Mouse (Mus musculus): ENCODE measurements around the gene Gfm2. TPM values are rescaled to one million over a fixed set of nuclear protein-coding genes. Genes with fewer than 3 reads are reported as not detected.
"Not testable (repeated sequence)": the region's sequence is repeated elsewhere in the genome, so short reads cannot be mapped to it uniquely, and the experiment has no call there.

Gfm2 gene
- 9.0 and 14.7 TPM in 2 replicates for polyA plus RNA-seq (2012; rRNA removed)

DNA sequence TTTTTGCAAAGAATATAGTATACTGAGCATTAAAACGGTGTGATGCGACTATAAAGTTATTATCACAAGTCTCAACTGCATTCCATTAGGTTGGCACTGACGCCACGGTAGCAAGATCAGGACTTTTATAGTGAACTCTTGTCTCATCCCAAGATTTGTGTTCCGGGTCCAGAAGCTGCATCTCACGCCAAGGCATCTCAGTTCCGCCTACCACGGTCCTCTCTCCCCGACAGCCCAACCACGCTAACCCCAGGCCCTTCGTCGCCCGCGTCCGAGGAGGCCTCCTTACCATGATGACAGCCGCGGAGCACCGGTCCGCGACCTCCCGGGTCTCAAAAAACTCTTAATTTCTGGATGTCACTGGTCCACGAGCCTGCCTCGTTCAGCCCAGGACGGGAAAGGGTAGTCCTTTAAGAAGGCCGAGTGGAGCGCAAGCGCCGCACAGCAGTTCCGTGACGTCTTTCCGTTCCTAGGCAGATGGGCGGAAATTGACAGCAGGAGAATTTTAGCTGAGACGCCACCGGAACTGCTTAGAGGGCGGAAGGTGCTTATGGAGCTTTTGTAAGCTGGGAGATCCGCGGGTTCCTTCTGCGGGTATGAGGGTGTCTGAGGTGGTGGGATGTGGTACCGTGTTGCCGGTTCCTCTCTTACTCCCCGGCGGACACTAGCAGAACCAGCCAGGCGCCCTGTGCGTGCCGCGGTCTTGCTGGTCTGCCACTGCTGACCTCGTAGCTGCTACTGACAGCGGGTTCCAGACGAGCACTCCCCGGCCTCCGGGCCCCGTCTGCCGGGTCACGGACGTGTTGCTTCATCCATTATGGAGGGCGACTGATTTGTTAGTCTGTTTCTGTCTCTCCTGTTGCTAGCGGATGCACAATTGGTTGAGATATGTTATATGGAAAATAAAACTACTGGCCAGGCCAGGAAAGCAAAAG, at the start of gene Gfm2, which contains the start of gene Nsa2:
Gene Gfm2 (plus strand): TSS at position 472 of the 935 bp plus-strand sequence.
Gene Nsa2 (minus strand): TSS at position 472 of the 935 bp plus-strand sequence.
- under 1% methylated on average over 57 of the region's 57 CpGs for WGBS
- Histone ChIP-seq H3K36me3 (ENCODE audit: control insufficient read depth, insufficient read depth, low read length) (peaks cover 20% of the 10 kb centered on the region), H3K27ac (ENCODE audit: insufficient read depth, low read depth, low read length) (peak within 1 kb of the TSS; percentile 79)

DNA sequence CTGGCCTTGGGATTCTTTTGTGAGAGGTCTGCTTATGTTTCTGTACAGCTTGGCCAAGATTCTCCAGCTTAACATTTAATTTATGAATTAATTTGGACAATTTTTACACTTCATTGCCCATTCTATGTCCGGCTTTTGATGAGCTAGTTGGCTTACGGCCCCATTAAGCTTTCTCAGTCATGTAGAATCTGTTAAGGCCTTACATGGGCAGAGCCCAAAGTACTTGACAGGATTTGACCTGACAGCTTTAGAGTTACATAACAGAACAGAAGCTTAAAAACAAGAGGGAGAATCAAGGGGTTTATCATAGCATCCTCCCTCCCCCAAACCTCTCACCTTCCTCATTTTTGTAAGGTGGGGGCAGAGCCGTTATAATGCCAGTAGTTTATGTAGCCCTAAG, 49.6 kb upstream of the Gfm2 start:
- TF ChIP-seq CTCF (IDR thresholded peaks at IDR 0.05; ENCODE audit: extremely low read depth, insufficient read length, insufficient replicate concordance, low read depth, low read length) (no peak), POLR2A (IDR thresholded peaks at IDR 0.05; ENCODE audit: low read depth, low read length) (no peak)
- no peak overlapping the region for H3K27ac ChIP-seq (ENCODE audit: insufficient read depth, low read depth, low read length)
- no peaks in the 10 kb centered on the region for H3K27me3 ChIP-seq (ENCODE audit: control insufficient read depth, insufficient read depth, low read length)
- no peaks in the 10 kb centered on the region for H3K36me3 ChIP-seq (ENCODE audit: control insufficient read depth, insufficient read depth, low read length)
- no peak overlapping the region for H3K4me3 ChIP-seq (ENCODE audit: low read depth, low read length)
- WGBS = 92% methylated on average over 3 of the region's 3 CpGs
- no peaks in the 10 kb centered on the region for H3K4me1 ChIP-seq (ENCODE audit: control insufficient read depth, insufficient read depth, insufficient read length, low read length)

More for the DNA sequence above, at the start of gene Gfm2, which contains the start of gene Nsa2:
- peak within 1 kb of the TSS; percentile 92 for H3K4me3 ChIP-seq (ENCODE audit: low read depth, low read length)
- no peaks in the 10 kb centered on the region for H3K27me3 ChIP-seq (ENCODE audit: control insufficient read depth, insufficient read depth, low read length)
- peaks cover 2% of the 10 kb centered on the region for H3K4me1 ChIP-seq (ENCODE audit: control insufficient read depth, insufficient read depth, insufficient read length, low read length)
- TF ChIP-seq CTCF (IDR thresholded peaks at IDR 0.05; ENCODE audit: extremely low read depth, insufficient read length, insufficient replicate concordance, low read depth, low read length) = no peak
- peak; percentile 69 for TF ChIP-seq POLR2A (IDR thresholded peaks at IDR 0.05; ENCODE audit: low read depth, low read length)

DNA sequence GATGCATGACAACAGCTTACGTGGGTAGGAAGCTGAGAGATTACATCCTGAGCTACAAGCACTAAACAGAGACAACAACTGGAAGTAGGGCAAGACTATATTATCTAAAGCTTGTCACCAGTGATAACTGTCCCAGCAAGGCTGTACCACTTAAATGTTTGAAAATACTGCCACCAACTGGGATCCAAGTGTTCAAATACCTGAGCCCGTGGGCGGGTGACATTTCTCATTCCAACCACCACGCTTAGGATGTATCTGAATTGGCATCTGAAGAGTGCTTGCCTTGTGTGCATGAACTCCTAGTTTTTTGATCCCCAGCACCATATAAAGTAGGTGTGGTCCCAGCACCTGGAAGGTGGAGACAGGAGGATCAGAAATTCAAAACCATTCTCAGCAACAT, 42.0 kb upstream of the Gfm2 start:
- H3K4me3 ChIP-seq (ENCODE audit: low read depth, low read length) = no peak overlapping the region
- H3K4me1 ChIP-seq (ENCODE audit: control insufficient read depth, insufficient read depth, insufficient read length, low read length) = no peaks in the 10 kb centered on the region
- H3K27me3 ChIP-seq (ENCODE audit: control insufficient read depth, insufficient read depth, low read length) = no peaks in the 10 kb centered on the region
- no peaks in the 10 kb centered on the region for H3K36me3 ChIP-seq (ENCODE audit: control insufficient read depth, insufficient read depth, low read length)
- TF ChIP-seq POLR2A (IDR thresholded peaks at IDR 0.05; ENCODE audit: low read depth, low read length) = no peak
- no peak for TF ChIP-seq CTCF (IDR thresholded peaks at IDR 0.05; ENCODE audit: extremely low read depth, insufficient read length, insufficient replicate concordance, low read depth, low read length)
- 61% methylated on average over 4 of the region's 4 CpGs for WGBS
- no peak overlapping the region for H3K27ac ChIP-seq (ENCODE audit: insufficient read depth, low read depth, low read length)

DNA sequence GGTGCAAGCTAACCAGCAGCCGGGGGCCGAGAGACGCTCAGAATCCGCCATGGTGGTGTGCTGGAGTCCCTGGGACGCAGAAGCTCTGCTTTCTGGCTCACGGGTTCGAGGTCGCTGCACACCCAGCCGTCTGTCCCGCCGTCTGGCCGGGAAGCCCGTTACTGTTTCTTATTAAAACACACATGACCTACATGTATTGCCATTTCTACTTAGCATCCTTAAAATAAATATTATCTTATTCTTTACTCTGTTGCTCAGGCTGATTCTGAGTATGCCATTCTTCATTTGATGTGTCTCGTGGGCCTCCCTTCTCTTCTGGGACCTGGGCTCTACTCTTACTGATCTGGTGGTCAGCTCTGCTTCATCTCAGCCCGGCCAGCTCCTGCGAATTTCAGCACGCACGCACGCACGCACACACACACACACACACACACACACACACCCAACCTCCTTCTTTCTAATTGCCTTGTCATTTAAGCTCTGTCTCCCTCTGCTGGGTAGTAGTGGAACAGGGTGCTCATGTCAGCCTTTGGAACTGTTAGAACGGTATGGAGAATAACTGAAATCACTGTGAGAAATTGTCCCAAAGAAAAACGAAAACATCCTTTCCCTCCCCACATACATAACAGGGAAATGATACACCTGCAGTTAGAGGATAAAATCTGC, 38.4 kb upstream of the Gfm2 start, which contains the start of gene Gm6169:
Gene Gm6169 (minus strand): TSS at position 51 of the 666 bp plus-strand sequence.
- no peaks in the 10 kb centered on the region for H3K27me3 ChIP-seq (ENCODE audit: control insufficient read depth, insufficient read depth, low read length)
- no peaks in the 10 kb centered on the region for H3K36me3 ChIP-seq (ENCODE audit: control insufficient read depth, insufficient read depth, low read length)
- no peak within 1 kb of the TSS for H3K4me3 ChIP-seq (ENCODE audit: low read depth, low read length)
- WGBS = 64% methylated on average over 22 of the region's 22 CpGs
- H3K27ac ChIP-seq (ENCODE audit: insufficient read depth, low read depth, low read length) = no peak within 1 kb of the TSS
- TF ChIP-seq POLR2A (IDR thresholded peaks at IDR 0.05; ENCODE audit: low read depth, low read length) (no peak), CTCF (IDR thresholded peaks at IDR 0.05; ENCODE audit: extremely low read depth, insufficient read length, insufficient replicate concordance, low read depth, low read length) (no peak)
- H3K4me1 ChIP-seq (ENCODE audit: control insufficient read depth, insufficient read depth, insufficient read length, low read length) = no peaks in the 10 kb centered on the region

DNA sequence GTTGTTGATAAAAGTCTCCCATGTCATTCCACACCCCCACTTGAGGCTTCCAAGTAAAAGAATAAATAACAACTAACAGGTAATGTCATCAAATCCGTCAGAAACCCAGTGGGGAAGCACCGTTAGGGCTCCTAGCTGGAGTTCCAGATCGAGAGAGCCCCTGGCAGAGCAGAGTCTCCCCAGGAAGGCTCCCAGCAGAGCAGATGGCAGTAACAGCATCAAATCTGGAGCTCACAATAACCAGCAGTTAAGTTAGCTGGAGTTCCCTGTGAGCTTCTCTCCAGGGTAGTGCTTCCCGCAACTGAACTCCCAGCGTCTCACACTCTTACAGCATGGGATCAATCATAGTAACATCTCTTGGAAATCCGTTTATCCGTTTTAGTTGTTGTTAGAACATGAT, 32.7 kb upstream of the Gfm2 start:
- Histone ChIP-seq H3K27me3 (ENCODE audit: control insufficient read depth, insufficient read depth, low read length) (no peaks in the 10 kb centered on the region), H3K36me3 (ENCODE audit: control insufficient read depth, insufficient read depth, low read length) (no peaks in the 10 kb centered on the region), H3K27ac (ENCODE audit: insufficient read depth, low read depth, low read length) (no peak overlapping the region), H3K4me1 (ENCODE audit: control insufficient read depth, insufficient read depth, insufficient read length, low read length) (no peaks in the 10 kb centered on the region), H3K4me3 (ENCODE audit: low read depth, low read length) (no peak overlapping the region)
- WGBS = 82% methylated on average over 7 of the region's 7 CpGs
- TF ChIP-seq CTCF (IDR thresholded peaks at IDR 0.05; ENCODE audit: extremely low read depth, insufficient read length, insufficient replicate concordance, low read depth, low read length) = no peak
- TF ChIP-seq POLR2A (IDR thresholded peaks at IDR 0.05; ENCODE audit: low read depth, low read length) = no peak

DNA sequence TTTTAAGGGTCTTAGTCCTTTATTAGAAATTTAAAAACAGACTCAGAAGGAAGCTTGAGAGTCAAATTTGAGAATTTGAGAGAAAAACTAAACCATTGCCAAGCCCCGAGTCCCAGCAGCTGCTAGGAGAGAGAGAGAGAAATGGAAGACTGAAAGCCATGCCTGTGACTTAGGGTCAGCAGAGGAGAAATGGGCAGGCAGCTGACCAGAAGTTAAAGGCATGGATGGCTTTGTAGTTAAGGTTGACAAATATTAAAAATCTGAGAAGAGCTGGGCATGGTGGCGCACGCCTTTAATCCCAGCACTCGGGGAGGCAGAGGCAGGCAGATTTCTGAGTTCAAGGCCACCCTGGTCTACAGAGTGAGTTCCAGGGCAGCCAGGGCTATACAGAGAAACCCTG, 30.0 kb upstream of the Gfm2 start:
- H3K36me3 ChIP-seq (ENCODE audit: control insufficient read depth, insufficient read depth, low read length); H3K27me3 ChIP-seq (ENCODE audit: control insufficient read depth, insufficient read depth, low read length); H3K4me3 ChIP-seq (ENCODE audit: low read depth, low read length); H3K4me1 ChIP-seq (ENCODE audit: control insufficient read depth, insufficient read depth, insufficient read length, low read length); H3K27ac ChIP-seq (ENCODE audit: insufficient read depth, low read depth, low read length): not testable (repeated sequence)
- WGBS = 89% methylated on average over 4 of the region's 4 CpGs

DNA sequence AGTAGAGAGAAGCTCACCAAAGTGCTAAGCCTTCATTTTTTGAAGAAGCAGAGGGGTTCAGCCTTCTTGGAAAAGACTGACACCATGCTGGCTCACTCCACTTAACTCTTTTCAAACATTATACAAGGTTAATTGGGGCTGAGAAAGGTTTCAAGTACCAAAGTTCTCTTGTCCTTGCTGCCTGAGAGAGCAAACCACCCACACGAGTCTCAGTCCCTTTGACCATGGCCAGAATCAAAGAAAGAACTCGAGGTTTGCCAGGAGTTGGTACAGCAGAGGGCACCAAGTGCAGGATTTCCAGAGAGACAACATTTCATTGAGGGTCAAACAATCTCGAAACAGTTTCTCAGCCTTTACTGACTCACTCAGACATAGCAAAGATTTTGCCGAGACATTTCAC, 28.7 kb upstream of the Gfm2 start:
- Histone ChIP-seq H3K36me3 (ENCODE audit: control insufficient read depth, insufficient read depth, low read length) (no peaks in the 10 kb centered on the region), H3K27me3 (ENCODE audit: control insufficient read depth, insufficient read depth, low read length) (no peaks in the 10 kb centered on the region), H3K4me1 (ENCODE audit: control insufficient read depth, insufficient read depth, insufficient read length, low read length) (no peaks in the 10 kb centered on the region), H3K4me3 (ENCODE audit: low read depth, low read length) (no peak overlapping the region), H3K27ac (ENCODE audit: insufficient read depth, low read depth, low read length) (no peak overlapping the region)
- WGBS = 71% methylated on average over 4 of the region's 4 CpGs
- TF ChIP-seq POLR2A (IDR thresholded peaks at IDR 0.05; ENCODE audit: low read depth, low read length) (no peak), CTCF (IDR thresholded peaks at IDR 0.05; ENCODE audit: extremely low read depth, insufficient read length, insufficient replicate concordance, low read depth, low read length) (no peak)

Data from small intestine, adult 2 months (tissue).